Mouse (Mus musculus): Measurements from ENCODE around the gene Srp14.

Srp14 gene

DNA sequence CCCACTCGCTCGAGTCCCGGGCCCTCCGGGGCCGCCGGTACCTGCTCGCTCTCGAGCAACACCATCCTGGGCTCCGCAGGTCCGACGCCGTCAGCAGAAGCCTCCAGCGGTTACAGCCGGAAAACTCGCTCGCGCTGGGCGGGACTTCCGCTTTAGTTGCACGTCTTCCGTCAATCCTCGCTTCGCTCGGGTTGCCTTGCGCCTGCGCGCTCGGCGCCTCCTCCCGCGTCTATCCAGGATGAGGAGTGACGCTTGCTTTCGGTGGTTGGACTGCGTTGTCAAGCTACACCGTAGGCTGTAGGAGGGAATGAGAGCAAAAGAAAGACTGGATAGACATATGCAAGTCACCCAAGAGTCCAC, at the start of gene Srp14:
Gene Srp14 (minus strand): TSS at position 162 of the 360 bp plus-strand sequence.
- DNase-seq: peak; percentile 90

DNA sequence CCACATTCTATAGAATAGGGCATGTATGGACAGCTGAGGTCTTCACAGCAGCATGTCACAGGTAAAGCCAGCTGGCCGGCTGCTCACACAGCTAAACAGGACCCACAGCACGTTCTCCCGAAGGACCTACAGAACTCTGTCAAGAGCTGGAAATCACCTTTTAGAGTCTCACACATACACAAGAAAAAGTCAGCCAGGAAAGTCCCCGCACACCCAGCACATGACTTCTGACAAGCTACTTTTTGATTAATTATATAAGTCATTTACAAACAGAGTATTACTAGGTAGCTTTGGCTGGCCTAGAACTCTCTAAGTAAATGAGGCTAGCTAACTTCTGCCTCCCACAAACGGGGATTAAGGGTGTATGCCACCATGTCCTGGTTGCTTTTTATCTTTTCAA, 47.0 kb upstream of the Srp14 start:
- no peak for DNase-seq

DNA sequence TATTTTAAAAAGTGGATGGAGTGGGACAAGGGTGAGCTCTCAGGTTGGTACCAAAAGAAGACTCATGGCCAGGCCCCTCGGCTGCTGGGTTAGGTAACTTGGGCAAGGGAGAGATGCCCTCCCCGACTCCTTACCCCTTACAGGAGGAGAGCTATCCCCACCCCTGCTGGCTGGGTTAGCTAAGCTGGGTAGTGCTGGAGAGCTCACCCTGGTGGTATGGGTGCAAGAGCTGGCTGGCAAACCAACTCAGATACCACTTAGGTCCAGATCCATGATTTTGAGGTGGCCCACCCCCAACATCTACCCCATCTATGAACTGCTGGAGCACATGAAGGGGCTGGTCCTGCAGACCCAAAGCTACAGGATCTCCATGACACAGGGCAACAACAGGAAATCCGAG, 45.3 kb upstream of the Srp14 start:
- no peak for DNase-seq

DNA sequence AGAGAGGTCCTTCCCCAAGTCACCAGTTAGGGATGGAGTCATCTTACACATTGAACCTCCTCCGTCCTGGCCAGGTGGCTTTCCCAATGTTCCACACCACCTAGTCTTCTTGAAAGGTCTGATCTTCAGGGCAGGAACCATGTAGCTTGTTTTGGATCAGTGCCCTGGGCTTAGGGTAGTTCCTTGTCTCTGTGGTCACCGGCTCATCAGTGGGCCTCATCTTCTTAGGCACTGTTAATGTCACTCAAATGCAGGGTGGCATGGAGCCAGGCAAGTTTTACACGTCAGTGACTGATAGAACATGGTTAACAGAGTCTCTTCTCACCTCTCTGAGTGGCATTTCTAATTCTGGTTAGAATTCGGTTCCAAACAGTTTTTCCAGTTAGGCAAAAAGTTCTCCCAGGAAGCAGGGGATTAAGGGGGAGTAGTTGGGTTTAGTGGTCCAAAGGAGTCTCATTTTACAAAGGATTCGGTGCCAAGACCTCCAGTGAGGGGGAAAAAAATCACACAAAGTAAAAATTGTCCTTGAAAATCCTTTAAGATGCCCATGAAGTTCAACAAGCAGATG, 43.7 kb upstream of the Srp14 start:
- no peak for DNase-seq

DNA sequence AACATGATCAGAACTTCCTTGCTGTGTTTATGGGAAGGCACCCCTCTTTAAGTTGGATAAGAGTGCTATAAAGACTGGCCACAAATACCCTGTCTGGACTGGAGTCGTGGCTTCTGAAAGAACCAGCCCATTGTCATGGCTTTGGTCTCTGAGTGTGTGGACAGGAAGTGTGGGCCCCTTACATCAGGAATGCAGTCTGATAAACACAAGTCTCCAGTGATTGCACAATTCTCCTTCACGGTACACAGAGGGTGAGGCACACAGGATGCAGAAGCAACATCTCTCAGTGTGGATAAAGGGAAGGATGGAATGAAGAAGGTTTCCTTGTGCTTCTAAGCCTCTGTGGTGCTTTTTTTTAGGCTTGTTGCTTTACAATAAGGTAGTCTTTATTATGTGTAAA, 42.8 kb upstream of the Srp14 start:
- DNase-seq: no peak

DNA sequence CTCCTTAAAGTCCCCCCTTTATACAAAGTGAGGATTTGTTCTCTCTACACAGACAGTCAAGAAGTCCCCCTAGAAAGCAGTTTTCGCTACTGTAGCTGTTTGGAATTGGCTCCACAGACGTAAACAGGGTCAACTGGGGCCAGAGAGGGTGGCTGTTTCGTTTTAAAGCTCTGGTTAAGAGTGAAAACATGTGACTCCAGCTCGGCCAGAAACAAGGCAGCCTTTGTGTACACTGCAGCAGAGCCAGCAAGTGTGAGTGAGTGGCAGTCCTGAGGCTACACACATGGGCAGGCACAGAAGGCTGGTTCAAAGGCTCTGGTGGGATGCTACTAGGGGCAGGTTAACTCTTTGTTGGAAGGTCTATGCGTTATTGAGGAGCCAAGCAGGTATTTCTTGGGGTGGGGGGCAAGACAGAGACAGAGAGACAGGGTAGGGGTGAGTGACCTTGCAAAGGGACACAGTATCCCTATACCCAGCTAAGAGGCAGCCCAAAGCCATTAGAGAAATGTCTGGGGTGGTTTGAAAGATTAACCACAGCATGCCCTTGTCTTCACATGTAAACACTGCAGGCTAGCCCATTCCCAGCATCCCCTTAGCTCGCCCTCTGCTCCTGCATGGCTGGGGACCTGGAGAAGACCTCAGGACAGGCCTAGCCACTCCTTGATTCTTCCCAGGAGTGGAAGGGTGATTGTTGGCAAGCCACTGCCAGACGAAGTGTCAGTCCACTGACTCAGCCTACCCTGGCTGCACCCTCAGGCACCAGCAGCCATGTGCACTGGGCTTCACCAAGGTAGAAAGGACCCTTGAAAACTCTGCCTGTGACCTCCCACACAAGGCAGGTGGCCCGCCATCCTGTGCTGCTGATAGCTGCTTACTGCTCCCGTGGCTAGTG, 40.8 kb upstream of the Srp14 start:
- no peak for DNase-seq

DNA sequence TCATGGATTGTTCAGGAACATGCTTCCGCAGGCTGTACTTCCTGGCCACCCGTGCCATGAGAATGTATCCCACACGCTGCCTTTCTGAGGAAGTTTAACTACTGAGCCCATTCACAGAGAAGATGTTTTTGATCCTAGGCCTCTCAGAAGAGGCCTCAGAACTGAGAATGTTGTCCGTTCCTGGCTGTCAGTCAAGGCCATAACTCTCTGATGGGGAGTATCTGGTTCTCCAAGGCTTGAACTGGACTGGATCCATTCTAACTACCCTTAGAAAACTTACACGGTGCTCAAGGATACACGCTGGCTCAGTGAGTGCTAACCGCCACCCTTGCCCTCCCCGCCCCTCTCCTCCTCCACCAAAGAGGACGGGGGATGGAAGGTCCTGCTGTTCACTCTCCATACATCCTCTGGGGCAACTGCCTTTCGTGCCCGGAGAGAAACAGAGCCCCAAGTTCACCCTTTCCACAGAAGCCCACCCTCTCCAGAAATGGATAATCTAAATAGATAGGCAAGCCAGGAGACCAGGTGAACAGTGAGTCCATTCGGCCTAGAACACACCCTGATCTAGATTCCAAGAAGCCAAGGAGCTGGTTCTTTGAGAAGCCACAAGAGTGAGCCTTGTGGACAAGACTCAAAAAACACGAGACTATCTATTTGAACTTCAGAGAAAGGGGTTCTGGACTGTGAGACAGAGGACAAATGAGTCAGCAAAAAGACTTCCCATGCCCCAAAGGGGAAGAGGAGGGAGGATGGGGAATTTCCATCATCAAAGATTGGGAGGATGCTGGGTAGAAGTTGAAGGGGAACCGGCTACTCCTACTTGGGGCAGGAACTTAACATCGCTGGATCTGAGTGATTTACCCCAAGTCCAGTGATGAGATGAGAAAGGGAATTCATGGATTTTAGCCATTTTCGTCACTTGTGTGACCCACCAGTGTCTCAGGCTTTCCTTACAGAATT, 33.2 kb upstream of the Srp14 start:
- DNase-seq: no peak

DNA sequence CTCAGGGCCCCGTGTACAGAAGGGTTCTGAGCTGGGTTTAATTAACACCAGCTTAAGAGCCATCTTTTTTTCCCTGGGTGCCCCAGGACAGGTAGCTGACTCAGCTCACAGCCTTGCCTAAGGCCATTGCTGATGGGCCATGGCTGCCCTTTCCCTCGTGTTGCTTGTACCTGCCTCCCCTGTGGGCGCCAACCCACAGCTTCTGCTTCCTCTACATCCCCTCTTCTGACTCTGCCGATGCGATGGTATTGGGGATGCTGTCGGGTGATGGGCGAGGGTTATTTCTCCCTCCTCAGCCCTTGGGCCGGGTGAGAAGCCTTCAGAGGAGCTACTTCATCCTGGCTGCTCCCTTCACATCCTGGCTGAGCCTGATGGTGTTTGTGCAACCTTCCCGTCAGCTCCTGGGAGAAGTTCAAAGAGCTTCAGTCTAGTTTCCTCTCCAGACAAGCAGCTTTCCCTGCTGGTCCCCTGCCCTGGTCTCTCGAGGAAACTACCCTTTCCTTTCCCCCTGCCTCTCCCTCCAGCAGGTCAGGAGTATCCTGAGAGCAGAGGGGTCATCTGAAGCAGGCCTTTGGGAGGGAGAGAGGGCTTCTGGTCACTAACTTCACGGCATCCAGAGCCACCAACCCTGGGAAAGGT, 32.4 kb upstream of the Srp14 start:
- DNase-seq: no peak

DNA sequence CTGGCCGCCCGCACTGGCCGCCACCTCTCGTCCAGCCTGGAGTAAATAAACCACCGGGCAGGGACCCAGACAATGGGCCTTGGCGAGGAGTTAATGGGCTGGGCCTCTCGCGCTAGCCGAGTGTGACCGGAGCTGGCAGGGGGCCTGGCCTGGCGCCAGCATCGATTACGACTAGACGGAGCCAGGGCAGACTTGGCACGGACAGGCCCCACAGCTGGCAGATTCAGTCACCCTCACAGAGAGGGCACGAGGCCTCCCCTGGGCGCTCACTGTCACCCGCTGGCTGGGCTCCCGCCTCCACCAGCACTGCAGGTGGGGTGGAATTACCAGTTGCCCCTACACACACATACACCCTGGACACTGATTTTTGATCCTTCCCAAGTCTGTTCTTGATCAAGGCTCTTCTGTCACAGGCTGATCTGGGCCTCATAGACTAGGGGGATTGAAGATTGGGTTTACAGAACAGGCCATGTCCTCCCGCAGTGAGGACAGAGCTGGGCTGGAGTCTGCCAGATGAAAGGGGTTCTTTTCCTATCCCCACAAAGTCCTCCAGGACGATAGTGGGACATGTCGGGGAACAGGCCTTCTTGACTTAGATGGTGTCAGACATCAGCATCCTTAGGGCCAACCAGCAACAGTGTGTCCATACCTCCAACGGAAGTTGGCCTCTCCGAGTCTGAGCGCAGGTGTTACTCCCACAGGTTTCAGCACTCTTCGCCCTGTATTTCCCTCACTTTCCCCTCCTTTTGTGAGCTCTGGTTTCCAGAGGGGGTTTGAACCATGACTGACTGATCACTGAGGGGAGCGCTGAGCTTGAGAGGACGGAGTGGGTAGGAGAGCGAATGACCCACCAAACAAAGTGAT, 31.2 kb upstream of the Srp14 start:
- DNase-seq: peak; percentile 85

DNA sequence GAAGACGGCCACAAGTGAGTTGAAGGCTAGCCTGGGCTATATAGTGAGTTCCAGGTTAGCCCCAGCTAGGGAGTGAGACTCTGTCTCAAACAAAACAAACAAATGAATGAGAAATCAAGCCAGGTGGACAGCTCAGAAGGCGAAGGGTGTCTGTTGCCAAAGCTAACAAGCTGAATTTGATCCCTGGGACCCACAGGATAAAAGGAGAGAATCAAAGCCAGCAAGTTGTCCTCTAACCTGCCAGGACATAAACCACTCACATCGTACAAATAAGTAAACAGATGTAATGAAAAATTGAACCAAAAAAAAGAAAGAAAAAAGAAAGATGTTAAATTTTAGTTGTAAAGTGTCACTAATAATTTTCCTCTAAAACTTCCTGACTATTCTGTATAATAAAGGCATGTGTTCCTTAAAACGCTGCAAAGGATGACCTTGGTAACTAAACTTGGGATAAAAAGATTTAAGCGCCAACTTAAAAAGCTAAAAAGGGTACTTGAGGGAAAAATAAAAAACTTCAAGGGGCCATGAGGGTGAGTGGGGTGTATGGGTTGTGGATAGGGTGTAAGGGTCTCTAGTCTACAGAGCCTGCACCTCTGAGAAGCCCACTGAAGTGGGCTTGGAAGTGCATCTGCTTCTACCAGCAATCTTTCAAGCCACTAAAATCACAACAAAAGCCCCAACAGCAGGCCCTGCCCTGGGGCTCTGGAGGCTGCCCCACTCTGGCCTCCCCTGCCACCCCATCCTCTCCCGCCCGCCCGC, 30.4 kb upstream of the Srp14 start:
- no peak for DNase-seq

DNA sequence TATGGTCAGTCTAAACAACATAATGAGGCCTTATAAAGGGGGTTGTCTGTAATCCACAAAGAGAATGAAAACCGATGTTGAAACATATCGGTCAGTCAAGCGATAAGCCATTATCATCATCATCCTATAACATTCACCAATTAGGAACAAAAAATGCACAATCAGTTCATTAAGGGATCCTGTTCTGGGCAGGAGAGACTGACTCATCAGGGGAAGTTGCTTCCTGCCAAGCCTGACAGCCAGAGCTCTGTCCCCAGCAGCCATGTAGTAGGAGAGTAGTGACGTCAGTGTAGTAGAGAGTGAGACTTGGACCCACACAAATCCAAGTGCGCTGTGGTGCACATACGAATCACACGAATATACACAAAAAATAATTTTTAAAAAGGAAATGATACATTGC, 27.6 kb upstream of the Srp14 start:
- no peak for DNase-seq

DNA sequence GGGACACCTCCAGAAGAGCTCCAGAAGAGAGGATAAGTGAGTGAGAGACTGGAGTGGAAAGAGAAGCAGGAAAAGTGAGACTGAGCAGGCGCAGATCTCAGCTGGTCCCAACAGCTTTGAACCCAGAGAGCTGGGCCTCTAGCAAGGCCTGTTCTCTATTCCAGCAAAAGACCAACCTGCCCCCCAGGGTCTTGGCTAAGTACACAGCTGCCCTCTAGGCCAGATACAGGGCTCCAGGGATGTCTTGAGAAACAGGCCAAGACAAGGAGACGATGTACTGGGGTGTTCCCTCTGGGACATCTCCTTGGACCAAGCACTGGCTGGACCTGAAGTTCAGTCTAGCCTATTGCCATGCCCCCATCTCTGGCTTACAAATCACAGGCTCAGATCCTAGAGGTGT, 20.7 kb upstream of the Srp14 start:
- DNase-seq: no peak

DNA sequence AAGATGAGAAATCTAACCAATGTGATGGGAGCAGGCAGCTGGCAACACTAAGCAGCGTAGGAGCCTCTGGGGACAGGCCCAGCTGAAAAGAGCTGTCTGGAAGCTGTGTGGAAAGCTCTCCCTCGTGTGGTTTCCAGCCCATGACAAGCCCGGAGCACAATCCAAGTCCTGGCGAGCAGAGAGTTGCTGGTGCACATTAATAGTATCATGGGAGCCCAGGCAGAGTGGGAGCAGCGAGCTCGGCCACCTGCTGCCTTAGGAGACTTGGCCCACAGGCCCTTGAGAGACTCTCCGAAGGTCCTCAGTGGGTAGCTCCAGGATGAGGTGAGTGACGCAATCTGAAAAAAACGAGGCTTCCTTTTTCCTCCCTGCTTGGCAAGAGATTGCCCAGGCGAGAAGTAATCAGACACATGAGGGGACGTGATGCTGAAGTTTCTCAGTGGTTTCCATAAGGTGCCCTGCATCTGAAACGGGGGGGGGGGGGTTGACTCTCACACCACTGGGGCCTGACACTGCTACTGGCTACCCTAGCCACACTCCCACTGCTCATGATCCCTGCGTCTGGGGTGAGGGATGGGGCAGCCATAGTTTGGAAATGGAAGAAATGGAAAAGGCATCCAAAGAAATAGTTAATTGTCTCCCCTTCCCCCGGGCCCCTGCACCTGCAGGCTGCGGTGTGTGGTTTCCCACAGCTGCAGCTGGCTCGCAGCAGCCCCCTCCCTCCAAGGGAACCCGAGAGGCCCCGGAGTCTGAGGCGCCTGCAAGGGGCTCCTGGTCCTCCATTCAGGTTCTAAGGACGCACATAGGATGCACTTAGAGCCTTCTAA, 19.8 kb upstream of the Srp14 start:
- no peak for DNase-seq

DNA sequence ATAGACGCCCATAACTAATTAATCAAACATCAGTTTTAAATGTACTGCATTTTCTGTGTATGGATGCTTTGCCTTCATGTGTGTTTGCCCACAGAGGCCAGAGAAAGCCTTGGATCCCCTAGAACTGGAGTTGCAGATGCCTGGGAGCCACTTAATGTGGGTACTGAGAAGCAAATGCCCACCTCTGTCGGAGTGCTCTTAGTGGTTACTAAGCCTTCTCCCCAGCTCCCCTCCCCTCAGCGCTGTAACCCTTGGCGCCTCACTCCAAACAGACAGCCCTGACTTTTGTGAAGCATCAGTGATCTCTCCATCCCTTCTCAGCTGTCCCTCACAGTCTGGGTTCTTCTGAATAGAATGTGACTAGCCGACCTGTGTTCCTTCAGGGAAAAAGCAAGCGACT, 19.0 kb upstream of the Srp14 start:
- no peak for DNase-seq

DNA sequence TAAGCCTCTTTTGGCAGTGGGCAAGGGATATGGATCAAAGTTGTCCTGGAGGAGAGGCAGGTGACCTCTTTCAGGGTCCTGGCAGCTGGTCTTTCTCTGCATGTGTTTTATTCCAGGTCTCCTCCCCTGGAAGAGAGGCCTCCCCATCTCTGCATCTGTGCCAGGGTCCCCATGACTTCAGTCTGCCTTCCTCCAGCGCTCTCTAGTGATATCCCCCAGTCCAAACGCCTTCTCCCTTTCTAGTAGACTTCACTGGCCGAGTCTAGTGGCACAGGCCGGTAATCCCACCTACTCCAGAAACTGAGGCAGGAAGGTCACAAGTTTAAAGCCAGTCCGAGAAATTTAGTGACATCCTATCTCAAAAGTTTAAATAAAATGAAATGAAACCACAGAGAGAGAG, 18.4 kb upstream of the Srp14 start:
- no peak for DNase-seq

DNA sequence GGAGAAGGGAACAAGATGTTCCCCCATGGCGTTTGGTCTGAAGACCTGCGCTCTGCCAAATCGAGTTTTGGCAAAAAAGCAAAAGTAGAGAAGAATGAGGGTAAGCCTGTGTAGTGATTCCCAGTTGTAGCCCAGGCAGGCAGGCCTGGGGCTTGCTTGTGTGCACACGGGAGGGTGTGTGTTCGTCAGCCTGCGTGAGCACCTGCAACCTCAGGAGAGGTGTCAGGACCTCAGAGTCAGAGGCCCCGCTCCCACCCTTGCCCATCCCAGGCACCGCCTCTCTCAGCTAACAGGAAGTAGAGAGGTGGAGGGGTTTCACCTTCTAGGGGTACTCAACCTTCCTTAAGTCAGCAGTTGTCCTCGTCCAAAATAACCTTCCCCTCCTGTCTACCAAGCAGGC, 15.5 kb upstream of the Srp14 start:
- DNase-seq: no peak

DNA sequence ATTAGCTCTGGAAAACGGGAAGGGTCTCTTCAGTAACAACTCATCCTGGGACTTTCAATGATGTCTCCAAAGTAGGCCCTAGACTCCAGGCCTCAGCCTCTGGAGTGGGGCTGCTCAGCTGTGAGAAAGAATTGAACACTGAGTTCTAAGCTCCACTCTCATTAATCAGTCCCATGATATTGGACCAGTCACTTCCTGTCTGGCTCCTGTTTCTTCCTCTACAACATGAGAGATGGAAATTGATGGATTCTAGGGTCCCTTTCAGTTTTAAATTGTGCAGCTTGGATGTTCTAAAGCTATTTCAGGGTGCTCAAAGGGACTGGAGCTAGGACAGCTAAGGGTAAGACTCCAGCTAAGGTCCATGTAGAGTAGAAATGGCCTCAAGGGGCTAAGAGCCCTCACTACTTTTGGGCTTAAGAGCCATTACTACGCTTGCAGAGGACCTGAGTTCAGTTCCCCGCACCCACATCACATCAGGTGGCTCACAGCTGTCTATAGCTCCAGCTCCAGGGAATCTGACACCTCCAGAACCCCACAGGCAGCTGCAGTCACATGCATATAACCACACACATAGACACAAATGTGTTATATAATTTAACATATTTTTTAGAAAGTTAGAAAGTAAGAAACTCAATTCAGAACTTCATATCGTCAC, 12.4 kb upstream of the Srp14 start:
- DNase-seq: no peak

DNA sequence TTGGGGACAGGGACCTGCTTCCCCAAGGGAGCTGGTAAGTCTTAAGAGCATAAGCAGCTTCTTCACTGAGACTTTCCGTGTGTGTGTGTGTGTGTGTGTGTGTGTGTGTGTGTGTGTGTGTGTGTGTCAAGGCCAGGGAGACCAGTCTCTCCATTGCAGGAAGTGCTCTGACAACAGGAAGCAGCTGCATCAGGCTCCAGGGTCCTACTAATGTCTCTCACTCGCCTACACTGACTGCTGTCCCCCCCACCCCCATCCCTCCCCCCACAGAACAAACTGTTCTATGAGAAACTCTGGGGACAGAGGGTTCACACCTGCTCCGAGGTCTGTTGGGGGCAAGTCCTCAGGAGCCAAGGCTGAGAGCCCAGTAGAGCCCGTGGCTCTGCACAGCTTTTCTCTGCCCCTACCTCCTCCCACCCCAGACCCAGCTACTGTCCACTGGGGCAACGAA, 11.8 kb upstream of the Srp14 start:
- DNase-seq: no peak

DNA sequence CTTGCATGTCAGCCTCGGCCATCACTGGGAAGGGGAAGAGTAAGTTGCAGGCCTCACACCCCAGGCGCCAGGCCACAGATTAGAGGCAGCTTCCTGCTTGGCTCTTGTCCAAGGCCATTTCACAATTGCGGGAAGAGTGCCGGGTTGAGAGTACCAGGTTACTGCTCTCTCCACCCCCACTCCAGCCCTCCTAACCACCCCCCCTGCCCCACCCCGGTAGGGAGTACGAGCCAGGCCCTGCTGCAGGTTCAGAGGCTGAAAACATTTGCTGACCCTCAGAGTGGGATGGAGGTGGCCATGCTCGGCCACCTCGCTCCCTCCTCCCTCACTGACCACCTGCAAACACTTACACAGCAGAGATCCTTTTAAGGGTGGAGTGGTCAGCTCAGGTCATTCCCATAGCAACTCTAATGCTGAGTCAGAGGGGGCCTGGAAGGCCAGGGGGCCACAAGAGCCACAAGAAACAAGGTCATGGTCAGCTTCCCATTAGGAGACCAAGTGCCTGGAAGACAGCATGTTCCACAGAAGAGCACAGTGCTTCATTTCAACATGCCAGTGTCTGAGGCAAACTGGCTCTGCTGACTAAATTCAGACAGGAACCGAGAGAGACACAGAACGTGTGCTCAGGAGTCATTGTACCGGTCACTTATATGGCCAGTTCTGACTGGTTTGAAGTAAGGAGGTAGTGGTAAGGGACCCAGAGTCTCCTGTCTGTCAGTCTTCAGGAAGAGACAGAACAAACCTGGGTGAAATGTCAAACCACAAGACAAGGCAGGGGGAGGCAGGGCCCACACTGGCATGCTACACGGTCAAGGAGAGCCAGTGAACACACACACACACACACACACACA, 11.0 kb upstream of the Srp14 start:
- no peak for DNase-seq

Measured in right cerebral cortex, postnatal 4 days (tissue).